Mouse (Mus musculus): ENCODE results near the gene Invs. TPM values are rescaled to one million over a fixed set of nuclear protein-coding genes. Genes with fewer than 3 reads are reported as not detected.
A peak's percentile ranks its signal among the peaks of the same experiment; 100 is the strongest.

The Invs gene
- polyA plus RNA-seq, 1 experiment, result 10.7 TPM

GRCm38 (mm10) chr4:48270532-48270931 lies 9.0 kb upstream of the Invs start:
- peaks cover 3% of the 10 kb centered on the region for H3K4me1 ChIP-seq (ENCODE audit: control insufficient read depth, insufficient read depth, low read length)

GRCm38 (mm10) chr4:48271838-48272237 lies 7.7 kb upstream of the Invs start:
- H3K4me1 ChIP-seq (ENCODE audit: control insufficient read depth, insufficient read depth, low read length), result peaks cover 1% of the 10 kb centered on the region; the same call in 1 of the 2 replicates
- no peak for TF ChIP-seq POLR2A (IDR thresholded peaks at IDR 0.05; ENCODE audit: extremely low read depth, insufficient read depth, low read length)
- no peak for TF ChIP-seq CTCF (IDR thresholded peaks at IDR 0.05; ENCODE audit: extremely low read depth, insufficient read depth, low read length)

More at GRCm38 (mm10) chr4:48270532-48270931, 9.0 kb upstream of the Invs start:
- H3K27ac ChIP-seq (ENCODE audit: insufficient read depth, low read length), result no peak overlapping the region
- TF ChIP-seq CTCF (IDR thresholded peaks at IDR 0.05; ENCODE audit: extremely low read depth, insufficient read depth, low read length) (no peak), POLR2A (IDR thresholded peaks at IDR 0.05; ENCODE audit: extremely low read depth, insufficient read depth, low read length) (no peak)
- H3K4me3 ChIP-seq (ENCODE audit: insufficient read depth, low read length), result no peak overlapping the region

DNA sequence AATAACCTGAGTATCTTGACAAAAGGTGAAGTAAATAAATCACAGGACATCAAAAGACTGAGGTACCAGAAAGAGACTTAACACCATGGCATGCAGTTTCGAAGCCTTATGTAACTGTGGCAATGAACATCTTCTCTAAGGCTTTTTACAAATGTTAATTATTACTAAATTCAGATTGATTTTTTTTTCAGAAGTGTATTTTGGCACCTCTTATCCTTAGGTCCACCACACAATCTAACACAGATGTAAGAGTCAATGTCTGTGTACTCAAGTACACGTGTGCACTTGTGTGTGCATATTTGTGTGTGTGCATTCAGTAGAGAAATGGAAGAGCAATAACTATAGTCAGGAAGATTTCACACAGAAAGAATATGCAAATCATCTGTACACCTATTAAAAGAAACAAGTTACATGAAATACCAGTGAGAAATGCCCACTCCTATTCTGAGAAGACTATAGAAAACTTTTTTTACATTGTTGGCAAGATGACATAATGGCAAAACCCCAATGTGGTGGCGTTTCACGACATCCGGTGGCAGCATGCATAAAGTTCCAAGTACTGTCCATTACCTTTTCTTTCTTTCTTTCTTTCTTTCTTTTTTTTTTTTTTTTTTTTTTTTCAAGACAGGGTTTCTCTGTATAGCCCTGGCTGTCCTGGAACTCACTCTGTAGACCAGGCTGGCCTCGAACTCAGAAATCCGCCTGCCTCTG lies 6.3 kb upstream of the Invs start:
- H3K4me3 ChIP-seq (ENCODE audit: insufficient read depth, low read length), result no peak overlapping the region
- peaks cover 1% of the 10 kb centered on the region; the same call in 1 of the 2 replicates for H3K4me1 ChIP-seq (ENCODE audit: control insufficient read depth, insufficient read depth, low read length)
- H3K27ac ChIP-seq (ENCODE audit: insufficient read depth, low read length), result no peak overlapping the region
- TF ChIP-seq CTCF (IDR thresholded peaks at IDR 0.05; ENCODE audit: extremely low read depth, insufficient read depth, low read length), result no peak

More at GRCm38 (mm10) chr4:48271838-48272237, 7.7 kb upstream of the Invs start:
- Histone ChIP-seq H3K4me3 (ENCODE audit: insufficient read depth, low read length) (no peak overlapping the region), H3K27ac (ENCODE audit: insufficient read depth, low read length) (no peak overlapping the region)

DNA sequence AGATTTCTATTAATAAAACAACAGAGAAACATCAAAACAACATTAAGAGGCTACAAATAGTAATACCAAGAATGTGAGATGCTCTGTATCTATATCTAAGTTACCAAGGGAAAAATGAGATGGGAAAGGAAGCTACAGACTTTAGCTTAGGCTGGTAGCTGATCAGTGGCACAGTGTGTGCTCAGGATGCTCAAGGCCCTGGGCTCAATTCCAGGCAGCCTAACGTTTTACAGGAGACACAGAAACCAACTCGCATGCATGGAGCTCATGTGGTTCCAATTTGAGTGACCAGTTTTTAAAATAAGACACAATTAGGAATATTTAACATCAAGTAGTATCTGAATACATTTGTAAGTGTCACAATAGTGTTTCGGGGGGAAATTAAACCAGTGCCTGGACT lies 3.8 kb upstream of the Invs start:
- H3K4me1 ChIP-seq (ENCODE audit: control insufficient read depth, insufficient read depth, low read length), result peaks cover 4% of the 10 kb centered on the region; the same call in 1 of the 2 replicates
- no peak overlapping the region for H3K27ac ChIP-seq (ENCODE audit: insufficient read depth, low read length)
- TF ChIP-seq POLR2A (IDR thresholded peaks at IDR 0.05; ENCODE audit: extremely low read depth, insufficient read depth, low read length), result no peak
- no peak for TF ChIP-seq CTCF (IDR thresholded peaks at IDR 0.05; ENCODE audit: extremely low read depth, insufficient read depth, low read length)
- no peak overlapping the region for H3K4me3 ChIP-seq (ENCODE audit: insufficient read depth, low read length)

GRCm38 (mm10) chr4:48277011-48277410 lies 2.5 kb upstream of the Invs start:
- Histone ChIP-seq H3K4me3 (ENCODE audit: insufficient read depth, low read length) (no peak overlapping the region), H3K27ac (ENCODE audit: insufficient read depth, low read length) (no peak overlapping the region), H3K4me1 (ENCODE audit: control insufficient read depth, insufficient read depth, low read length) (peaks cover 3% of the 10 kb centered on the region; the same call in 1 of the 2 replicates)
- TF ChIP-seq POLR2A (IDR thresholded peaks at IDR 0.05; ENCODE audit: extremely low read depth, insufficient read depth, low read length) (no peak), CTCF (IDR thresholded peaks at IDR 0.05; ENCODE audit: extremely low read depth, insufficient read depth, low read length) (no peak)

DNA sequence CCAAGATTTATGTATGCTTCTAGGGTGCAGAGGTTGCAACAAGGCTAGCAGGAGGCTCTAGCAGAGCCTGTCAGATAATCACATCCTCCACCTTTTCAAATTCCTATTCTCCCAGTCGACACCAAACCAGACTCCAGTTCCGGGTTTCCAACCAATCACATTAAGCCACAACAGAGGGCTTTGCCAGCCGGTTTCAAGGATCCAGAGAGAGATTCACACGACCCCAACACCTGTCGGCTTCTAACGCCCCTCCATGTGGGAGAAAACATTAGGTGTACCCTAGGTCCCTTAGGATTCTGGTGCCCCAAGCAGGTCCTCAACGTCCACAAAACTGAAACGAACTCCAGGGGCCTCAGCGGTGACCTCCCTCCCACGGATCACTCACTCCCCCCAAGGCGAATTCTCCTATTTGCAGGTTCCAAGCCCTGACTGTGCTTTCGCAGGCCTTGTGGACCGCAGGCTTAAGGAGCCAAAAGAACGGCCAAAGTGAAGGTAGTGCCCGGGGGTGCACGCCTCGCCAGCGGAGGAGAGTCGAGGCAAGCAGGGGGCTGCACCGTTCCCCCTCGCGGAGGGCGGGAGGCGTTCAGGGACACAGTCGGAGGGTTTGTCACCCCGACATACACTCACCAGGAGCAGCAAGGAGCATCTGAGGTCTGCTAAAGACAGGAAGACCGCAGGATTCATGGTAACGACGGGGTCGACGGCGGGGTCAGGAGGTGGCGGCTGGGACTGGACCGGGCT lies 633 bp upstream of the Invs start:
- Histone ChIP-seq H3K4me1 (ENCODE audit: control insufficient read depth, insufficient read depth, low read length) (peaks cover 3% of the 10 kb centered on the region; the same call in 1 of the 2 replicates), H3K4me3 (ENCODE audit: insufficient read depth, low read length) (peak overlapping the region; percentile 87), H3K27ac (ENCODE audit: insufficient read depth, low read length) (peak overlapping the region; percentile 29; the same call in 1 of the 2 replicates)
- TF ChIP-seq POLR2A (IDR thresholded peaks at IDR 0.05; ENCODE audit: extremely low read depth, insufficient read depth, low read length) (no peak), CTCF (IDR thresholded peaks at IDR 0.05; ENCODE audit: extremely low read depth, insufficient read depth, low read length) (no peak)

GRCm38 (mm10) chr4:48281121-48281520 lies 1.6 kb downstream of the Invs start:
- Histone ChIP-seq H3K4me3 (ENCODE audit: insufficient read depth, low read length) (no peak overlapping the region), H3K4me1 (ENCODE audit: control insufficient read depth, insufficient read depth, low read length) (peaks cover 3% of the 10 kb centered on the region; the same call in 1 of the 2 replicates), H3K27ac (ENCODE audit: insufficient read depth, low read length) (no peak overlapping the region)
- TF ChIP-seq POLR2A (IDR thresholded peaks at IDR 0.05; ENCODE audit: extremely low read depth, insufficient read depth, low read length), result no peak
- TF ChIP-seq CTCF (IDR thresholded peaks at IDR 0.05; ENCODE audit: extremely low read depth, insufficient read depth, low read length), result no peak

- H3K27ac ChIP-seq (ENCODE audit: insufficient read depth, low read length), result no peak overlapping the region
- TF ChIP-seq POLR2A (IDR thresholded peaks at IDR 0.05; ENCODE audit: extremely low read depth, insufficient read depth, low read length) (no peak), CTCF (IDR thresholded peaks at IDR 0.05; ENCODE audit: extremely low read depth, insufficient read depth, low read length) (no peak)
- peaks cover 1% of the 10 kb centered on the region; the same call in 1 of the 2 replicates for H3K4me1 ChIP-seq (ENCODE audit: control insufficient read depth, insufficient read depth, low read length)
- H3K4me3 ChIP-seq (ENCODE audit: insufficient read depth, low read length), result no peak overlapping the region
Measured at GRCm38 (mm10) chr4:48287086-48287757, 7.7 kb downstream of the Invs start.

DNA sequence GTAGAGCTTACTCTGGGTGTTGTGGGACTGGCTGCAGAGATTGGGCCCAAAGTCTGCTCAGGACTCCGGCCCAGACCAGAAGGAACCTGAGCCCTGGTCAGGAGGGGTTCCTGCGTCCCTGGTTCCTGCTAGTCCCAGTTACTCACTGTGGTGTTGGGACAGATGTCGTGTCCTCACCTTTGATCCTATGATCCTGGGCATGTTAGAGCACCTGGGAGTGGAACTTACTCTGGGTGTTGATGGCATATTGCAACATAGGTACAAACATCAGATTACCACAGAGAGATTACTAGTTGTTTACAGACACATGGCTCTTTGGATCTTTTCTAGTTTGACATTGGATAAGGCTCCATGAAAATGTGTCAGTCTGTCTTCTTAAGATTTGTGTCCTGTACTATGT lies 35.3 kb downstream of the Invs start:
- Histone ChIP-seq H3K4me1 (ENCODE audit: control insufficient read depth, insufficient read depth, low read length) (no peaks in the 10 kb centered on the region), H3K4me3 (ENCODE audit: insufficient read depth, low read length) (no peak overlapping the region), H3K27ac (ENCODE audit: insufficient read depth, low read length) (no peak overlapping the region)
- TF ChIP-seq CTCF (IDR thresholded peaks at IDR 0.05; ENCODE audit: extremely low read depth, insufficient read depth, low read length) (no peak), POLR2A (IDR thresholded peaks at IDR 0.05; ENCODE audit: extremely low read depth, insufficient read depth, low read length) (no peak)
